Comparison of ENCODE assay signal across 8 mouse cellular contexts in genomic region chr9:69181411-69181810, GRCm38 (mm10).
A peak's percentile ranks its signal among the peaks of the same experiment; 100 is the strongest.
DNase-seq lines count a peak whose midpoint lies in the region; ATAC-seq and TF ChIP-seq lines count a peak whose summit lies in the region.

No protein-coding gene starts in this region.

- H3K4me1 ChIP-seq in small intestine, adult 2 months (ENCODE audit: control insufficient read depth, insufficient read depth, insufficient read length, low read length): peaks cover 2% of the 10 kb centered on the region; the same call in 1 of the 2 replicates
- no peaks in the 10 kb centered on the region for H3K4me1 ChIP-seq in hindbrain, embryonic 12.5 days

- H3K27ac ChIP-seq in small intestine, adult 2 months (ENCODE audit: insufficient read depth, low read depth, low read length): peak overlapping the region; percentile 8; the same call in 1 of the 2 replicates
- H3K27ac ChIP-seq in hindbrain, embryonic 12.5 days: no peak overlapping the region

- ATAC-seq in hindbrain, embryonic 12.5 days (ENCODE audit: low FRiP score): no peak

- DNase-seq in embryo, embryonic 10.5 days (ENCODE audit: low spot score): peak; percentile 36
- DNase-seq in embryo, embryonic 10 days (ENCODE audit: low spot score): no peak
- DNase-seq in heart, postnatal 25 days (ENCODE audit: low spot score): peak; percentile 34
- DNase-seq in kidney, postnatal 4 days: peak; percentile 41 to 66
- DNase-seq in cerebellum, adult 9-11 months: no peak
- DNase-seq in left cerebral cortex, adult 9 months (ENCODE audit: low spot score in 2 of 2): no peak

- TF ChIP-seq POLR2A in small intestine, adult 2 months (IDR thresholded peaks at IDR 0.05; ENCODE audit: low read depth, low read length): no peak

- no peaks in the 10 kb centered on the region for H3K36me3 ChIP-seq in small intestine, adult 2 months (ENCODE audit: control insufficient read depth, insufficient read depth, low read length)
- no peaks in the 10 kb centered on the region for H3K36me3 ChIP-seq in hindbrain, embryonic 12.5 days

- no peak overlapping the region for H3K9ac ChIP-seq in hindbrain, embryonic 12.5 days

- H3K4me3 ChIP-seq in small intestine, adult 2 months (ENCODE audit: low read depth, low read length): no peak overlapping the region
- no peak overlapping the region for H3K4me3 ChIP-seq in hindbrain, embryonic 12.5 days

- TF ChIP-seq CTCF in small intestine, adult 2 months (IDR thresholded peaks at IDR 0.05; ENCODE audit: extremely low read depth, insufficient read length, insufficient replicate concordance, low read depth, low read length): no peak

- no peak overlapping the region for H3K4me2 ChIP-seq in hindbrain, embryonic 12.5 days (replicated peaks)

- no peaks in the 10 kb centered on the region for H3K27me3 ChIP-seq in small intestine, adult 2 months (ENCODE audit: control insufficient read depth, insufficient read depth, low read length)
- no peaks in the 10 kb centered on the region for H3K27me3 ChIP-seq in hindbrain, embryonic 12.5 days

- no peaks in the 10 kb centered on the region for H3K9me3 ChIP-seq in hindbrain, embryonic 12.5 days (replicated peaks)

- intact Hi-C loops in heart, postnatal 25 days (cut with DNase I): no loop called here

Comparison
In these comparisons a context has a peak if more than half of its experiments do, and no peak if none do; other contexts are left out.
1. DNase-seq: peak in embryo, embryonic 10.5 days (single experiment), heart, postnatal 25 days (single experiment) and kidney, postnatal 4 days (2 of 2); none in embryo, embryonic 10 days (single experiment), cerebellum, adult 9-11 months (single experiment) and left cerebral cortex, adult 9 months (0 of 2).